Mouse (Mus musculus): ENCODE measurements at regions not wholly inside any gene's neighbourhood (a gene's known extent, or its start where the extent isn't known, plus 50 kb on each side); places are given as distances from the start of the nearest gene placed in this dataset.

- no peak for DNase-seq (ENCODE audit: low read depth, low spot score)
Observed at GRCm38 (mm10) chr8:86360283-86360682, 220.2 kb downstream of the Abcc12 start.

GRCm38 (mm10) chr8:86359518-86359917 lies 221.0 kb downstream of the Abcc12 start:
- DNase-seq (ENCODE audit: low read depth, low spot score) = no peak

GRCm38 (mm10) chr8:86353816-86354215 lies 226.7 kb downstream of the Abcc12 start:
- no peak for DNase-seq (ENCODE audit: low read depth, low spot score)

- peak; percentile 57 for DNase-seq (ENCODE audit: low read depth, low spot score)
Observed at GRCm38 (mm10) chr8:86351545-86352190, 228.8 kb downstream of the Abcc12 start.

- DNase-seq (ENCODE audit: low read depth, low spot score) = peak; percentile 81
Observed at GRCm38 (mm10) chr8:86350128-86350527, 230.4 kb downstream of the Abcc12 start.

GRCm38 (mm10) chr8:86342016-86342684 lies 238.3 kb downstream of the Abcc12 start:
- no peak for DNase-seq (ENCODE audit: low read depth, low spot score)

- no peak for DNase-seq (ENCODE audit: low read depth, low spot score)
Observed at GRCm38 (mm10) chr8:86338574-86339264, 241.8 kb downstream of the Abcc12 start.

GRCm38 (mm10) chr8:86331383-86331782 lies 249.1 kb downstream of the Abcc12 start:
- DNase-seq (ENCODE audit: low read depth, low spot score) = no peak

- DNase-seq (ENCODE audit: low read depth, low spot score) = peak; percentile 94
Observed at GRCm38 (mm10) chr8:86328626-86329025, 251.9 kb downstream of the Abcc12 start.

GRCm38 (mm10) chr8:86327982-86328381 lies 252.5 kb downstream of the Abcc12 start:
- no peak for DNase-seq (ENCODE audit: low read depth, low spot score)

- DNase-seq (ENCODE audit: low read depth, low spot score) = peak; percentile 52
Observed at GRCm38 (mm10) chr8:86325040-86325439, 255.4 kb downstream of the Abcc12 start.

GRCm38 (mm10) chr8:86324542-86324941 lies 255.9 kb downstream of the Abcc12 start:
- peak; percentile 75 for DNase-seq (ENCODE audit: low read depth, low spot score)

- no peak for DNase-seq (ENCODE audit: low read depth, low spot score)
Observed at GRCm38 (mm10) chr8:86323823-86324222, 256.7 kb downstream of the Abcc12 start.

- peak; percentile 84 for DNase-seq (ENCODE audit: low read depth, low spot score)
Observed at GRCm38 (mm10) chr8:86322494-86322893, 258.0 kb downstream of the Abcc12 start.

- peak; percentile 46 for DNase-seq (ENCODE audit: low read depth, low spot score)
Observed at GRCm38 (mm10) chr8:86320938-86321337, 259.5 kb downstream of the Abcc12 start.

GRCm38 (mm10) chr8:86318531-86318930 lies 262.0 kb downstream of the Abcc12 start:
- no peak for DNase-seq (ENCODE audit: low read depth, low spot score)

- DNase-seq (ENCODE audit: low read depth, low spot score) = no peak
Observed at GRCm38 (mm10) chr8:86316236-86316635, 264.2 kb downstream of the Abcc12 start.

GRCm38 (mm10) chr8:86309460-86309859 lies 271.0 kb downstream of the Abcc12 start:
- peak; percentile 76 for DNase-seq (ENCODE audit: low read depth, low spot score)

- DNase-seq (ENCODE audit: low read depth, low spot score) = peak; percentile 49
Observed at GRCm38 (mm10) chr8:86307339-86307738, 273.1 kb downstream of the Abcc12 start.

- DNase-seq (ENCODE audit: low read depth, low spot score) = no peak
Observed at GRCm38 (mm10) chr8:86301885-86302509, 278.5 kb downstream of the Abcc12 start.

- peak; percentile 50 for DNase-seq (ENCODE audit: low read depth, low spot score)
Observed at GRCm38 (mm10) chr8:86288713-86289384, 291.6 kb downstream of the Abcc12 start.

- peak; percentile 61 for DNase-seq (ENCODE audit: low read depth, low spot score)
Observed at GRCm38 (mm10) chr8:86282922-86283321, 297.6 kb downstream of the Abcc12 start.

All from brain, adult 2 months (tissue).